Mouse (Mus musculus) forebrain, embryonic 12.5 days (tissue): Measurements from ENCODE around the gene Mustn1. TPM values are rescaled to one million over a fixed set of nuclear protein-coding genes. Genes with fewer than 3 reads are reported as not detected.

Source experiments
- ATAC-seq: fragments of 200-750 bp; cut with Nextera tagmentation; 2 replicates; pipeline ENCODE4 v1.8.0; 2017; ENCODE audit warnings: moderate TSS enrichment; ENCODE audit not compliant: low FRiP score
- H3K27ac ChIP-seq: fragments of 300-500 bp; sonication (generic); 2 replicates; pipeline ENCODE4 v1.5.1; 2016; ENCODE audit warnings: mild to moderate bottlenecking
- H3K27me3 ChIP-seq: fragments of 300-500 bp; sonication (generic); 2 replicates; pipeline ENCODE4 v1.6.1; 2016; ENCODE audit warnings: mild to moderate bottlenecking
- H3K36me3 ChIP-seq: fragments of 300-500 bp; sonication (generic); replicated peaks from 2 replicates; pipeline ENCODE4 v1.6.1; 2016; ENCODE audit warnings: mild to moderate bottlenecking
- H3K4me1 ChIP-seq: fragments of 300-500 bp; sonication (generic); 2 replicates; pipeline ENCODE4 v1.6.1; 2016
- H3K4me2 ChIP-seq: fragments of 300-500 bp; sonication (generic); 2 replicates; pipeline ENCODE4 v1.6.1; 2016; ENCODE audit warnings: mild to moderate bottlenecking, moderate library complexity
- H3K4me3 ChIP-seq: fragments of 300-500 bp; sonication (generic); replicated peaks from 2 replicates; pipeline ENCODE4 v1.5.1; 2016; ENCODE audit warnings: mild to moderate bottlenecking
- H3K9ac ChIP-seq: fragments of 300-500 bp; sonication (generic); 2 replicates; pipeline ENCODE4 v1.6.1; 2016; ENCODE audit warnings: mild to moderate bottlenecking
- H3K9me3 ChIP-seq: fragments of 300-500 bp; sonication (generic); 2 replicates; pipeline ENCODE4 v1.6.1; 2016
- WGBS: fragments of 180-500 bp; shearing (Covaris S2); methylation state at CpG from one replicate; pipeline ENCODE4 v1.1.7; 2016; 5-methylcytosine and 5-hydroxymethylcytosine counted together
- polyA plus RNA-seq: library from polyadenylated mRNA; unstranded; fragments of >200 nt; fragmentation: Nextera tagmentation; extraction: Ambion mirVana; gene quantifications from 2 replicates; pipeline ENCODE4 v1.2.1, GENCODE M21; 2016

The Mustn1 gene
- polyA plus RNA-seq, 1 experiment from 2014 or later: 0.15 TPM

GRCm38 (mm10) chr14:30881718-30882108, 2.7 kb downstream of the Mustn1 start:
- ATAC-seq: no peak
- no peak overlapping the region for H3K4me2 ChIP-seq
- no peaks in the 10 kb centered on the region for H3K4me1 ChIP-seq
- no peak overlapping the region for H3K4me3 ChIP-seq
- 86% methylated on average over 3 of the region's 3 CpGs for WGBS
- H3K36me3 ChIP-seq: 0 out of 2 replicates have a peak, but pooled peaks cover 8% of the 10 kb centered on the region
- H3K27ac ChIP-seq: no peak overlapping the region
- no peaks in the 10 kb centered on the region for H3K9me3 ChIP-seq
- no peak overlapping the region for H3K9ac ChIP-seq
- H3K27me3 ChIP-seq: no peaks in the 10 kb centered on the region

DNA sequence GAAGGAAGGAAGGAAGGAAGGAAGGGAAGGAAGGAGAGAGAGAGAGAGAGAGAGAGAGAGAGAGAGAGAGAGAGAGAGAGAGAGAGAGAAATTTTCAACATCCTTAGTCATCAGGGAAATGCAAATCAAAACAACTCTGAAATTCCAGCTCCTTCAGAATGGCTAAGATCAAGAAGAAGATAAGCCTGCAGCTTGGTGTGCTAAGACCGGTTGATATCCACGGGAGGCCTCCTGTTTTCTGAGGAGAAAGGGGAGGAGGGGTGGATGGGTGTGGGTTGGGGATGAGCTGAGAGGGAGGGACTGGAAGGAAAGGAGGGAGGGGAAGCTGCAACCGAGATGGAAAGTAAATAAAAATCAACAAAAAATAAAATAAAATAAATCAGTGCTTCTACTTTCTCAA, 6.3 kb downstream of the Mustn1 start:
- WGBS: 19% methylated on average over 3 of the region's 3 CpGs
- Histone ChIP-seq H3K4me2 (no peak overlapping the region), H3K36me3 (no peaks in the 10 kb centered on the region), H3K4me3 (no peak overlapping the region), H3K27me3 (no peaks in the 10 kb centered on the region), H3K4me1 (peaks cover 4% of the 10 kb centered on the region; the same call in 1 of the 2 replicates), H3K27ac (no peak overlapping the region), H3K9me3 (no peaks in the 10 kb centered on the region), H3K9ac (no peak overlapping the region)
- ATAC-seq: no peak

DNA sequence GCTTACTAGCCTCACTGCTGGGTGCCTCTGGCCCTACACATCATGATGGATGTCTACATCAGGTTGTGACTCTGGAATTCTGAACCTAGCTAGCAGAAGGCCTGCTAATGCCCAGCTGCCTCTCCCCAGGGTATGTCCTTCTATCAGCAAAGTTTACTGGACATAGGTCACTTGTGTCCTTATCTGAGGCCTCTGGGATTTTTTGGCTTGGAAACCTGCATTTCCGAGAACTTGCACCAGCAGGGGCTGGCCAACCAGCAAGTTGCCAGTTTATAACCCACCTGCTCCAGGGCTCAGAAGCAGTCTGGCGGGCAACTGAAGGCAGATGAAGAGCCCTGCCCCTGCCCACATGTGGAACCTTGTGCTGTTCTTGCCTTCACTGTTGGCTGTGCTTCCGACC, 7.2 kb downstream of the Mustn1 start, which contains the start of gene Itih4:
Gene Itih4, plus strand, starts transcription at position 273 of the 400 bp plus-strand sequence.
- H3K9ac ChIP-seq: no peak within 1 kb of the TSS
- H3K27ac ChIP-seq: no peak within 1 kb of the TSS
- H3K4me3 ChIP-seq: no peak within 1 kb of the TSS
- WGBS: 91% methylated on average over 3 of the region's 3 CpGs
- H3K9me3 ChIP-seq: no peaks in the 10 kb centered on the region
- peaks cover 4% of the 10 kb centered on the region; the same call in 1 of the 2 replicates for H3K4me1 ChIP-seq
- no peak for ATAC-seq
- no peaks in the 10 kb centered on the region for H3K27me3 ChIP-seq
- no peaks in the 10 kb centered on the region for H3K36me3 ChIP-seq
- H3K4me2 ChIP-seq: no peak within 1 kb of the TSS

GRCm38 (mm10) chr14:30888271-30888732, 9.3 kb downstream of the Mustn1 start:
- H3K27ac ChIP-seq: no peak overlapping the region
- no peaks in the 10 kb centered on the region for H3K9me3 ChIP-seq

GRCm38 (mm10) chr14:30899972-30900371, 21.0 kb downstream of the Mustn1 start:
- Histone ChIP-seq H3K27ac (no peak overlapping the region), H3K27me3 (0 out of 2 replicates have a peak, but pooled peaks cover 3% of the 10 kb centered on the region), H3K9me3 (no peaks in the 10 kb centered on the region), H3K36me3 (no peaks in the 10 kb centered on the region), H3K4me3 (no peak overlapping the region), H3K4me2 (no peak overlapping the region), H3K9ac (no peak overlapping the region), H3K4me1 (peaks cover 5% of the 10 kb centered on the region; the same call in 1 of the 2 replicates)
- ATAC-seq: no peak
- 18% methylated on average over 3 of the region's 3 CpGs for WGBS

More at GRCm38 (mm10) chr14:30888271-30888732, 9.3 kb downstream of the Mustn1 start:
- H3K4me1 ChIP-seq: peaks cover 4% of the 10 kb centered on the region; the same call in 1 of the 2 replicates
- no peak overlapping the region for H3K4me2 ChIP-seq
- ATAC-seq: no peak
- no peak overlapping the region for H3K4me3 ChIP-seq
- H3K9ac ChIP-seq: no peak overlapping the region
- no peaks in the 10 kb centered on the region for H3K27me3 ChIP-seq
- 39% methylated on average over 6 of the region's 9 CpGs for WGBS
- H3K36me3 ChIP-seq: no peaks in the 10 kb centered on the region

GRCm38 (mm10) chr14:30902628-30903027, 23.6 kb downstream of the Mustn1 start:
- peaks cover 5% of the 10 kb centered on the region; the same call in 1 of the 2 replicates for H3K4me1 ChIP-seq
- H3K4me2 ChIP-seq: no peak overlapping the region
- no peak for ATAC-seq
- H3K36me3 ChIP-seq: no peaks in the 10 kb centered on the region
- no peak overlapping the region for H3K9ac ChIP-seq
- no peak overlapping the region for H3K4me3 ChIP-seq
- H3K27me3 ChIP-seq: 0 out of 2 replicates have a peak, but pooled peaks cover 3% of the 10 kb centered on the region
- 94% methylated on average over 5 of the region's 5 CpGs for WGBS
- H3K9me3 ChIP-seq: no peaks in the 10 kb centered on the region
- no peak overlapping the region for H3K27ac ChIP-seq

GRCm38 (mm10) chr14:30903036-30903435, 24.0 kb downstream of the Mustn1 start:
- Histone ChIP-seq H3K9ac (no peak overlapping the region), H3K4me3 (no peak overlapping the region), H3K27me3 (0 out of 2 replicates have a peak, but pooled peaks cover 3% of the 10 kb centered on the region), H3K9me3 (no peaks in the 10 kb centered on the region), H3K4me1 (peaks cover 5% of the 10 kb centered on the region; the same call in 1 of the 2 replicates), H3K36me3 (no peaks in the 10 kb centered on the region), H3K4me2 (no peak overlapping the region), H3K27ac (no peak overlapping the region)
- no peak for ATAC-seq
- 75% methylated on average over 3 of the region's 3 CpGs for WGBS

- ATAC-seq: no peak
- 0 out of 2 replicates have a peak, but pooled peaks cover 3% of the 10 kb centered on the region for H3K27me3 ChIP-seq
These were observed 25.3 kb downstream of the Mustn1 start for GRCm38 (mm10) chr14:30904307-30904706.

GRCm38 (mm10) chr14:30906001-30906400, 27.0 kb downstream of the Mustn1 start:
- WGBS: 88% methylated on average over 6 of the region's 6 CpGs
- no peak overlapping the region for H3K4me2 ChIP-seq
- no peak for ATAC-seq
- H3K27ac ChIP-seq: no peak overlapping the region
- no peaks in the 10 kb centered on the region for H3K4me1 ChIP-seq
- no peak overlapping the region for H3K9ac ChIP-seq
- H3K9me3 ChIP-seq: no peaks in the 10 kb centered on the region
- no peak overlapping the region for H3K4me3 ChIP-seq
- H3K27me3 ChIP-seq: 0 out of 2 replicates have a peak, but pooled peaks cover 3% of the 10 kb centered on the region
- no peaks in the 10 kb centered on the region for H3K36me3 ChIP-seq

More at GRCm38 (mm10) chr14:30904307-30904706, 25.3 kb downstream of the Mustn1 start:
- Histone ChIP-seq H3K36me3 (no peaks in the 10 kb centered on the region), H3K27ac (no peak overlapping the region), H3K4me2 (no peak overlapping the region), H3K4me3 (no peak overlapping the region), H3K9me3 (no peaks in the 10 kb centered on the region), H3K4me1 (peaks cover 5% of the 10 kb centered on the region; the same call in 1 of the 2 replicates), H3K9ac (no peak overlapping the region)
- 90% methylated on average over 8 of the region's 8 CpGs for WGBS

GRCm38 (mm10) chr14:30907814-30908265, 28.8 kb downstream of the Mustn1 start:
- 0 out of 2 replicates have a peak, but pooled peaks cover 3% of the 10 kb centered on the region for H3K27me3 ChIP-seq
- H3K27ac ChIP-seq: no peak overlapping the region
- H3K4me2 ChIP-seq: no peak overlapping the region
- ATAC-seq: no peak
- 85% methylated on average over 3 of the region's 3 CpGs for whole genome bisulfite sequencing
- H3K36me3 ChIP-seq: no peaks in the 10 kb centered on the region
- H3K4me3 ChIP-seq: no peak overlapping the region
- no peaks in the 10 kb centered on the region for H3K9me3 ChIP-seq
- no peaks in the 10 kb centered on the region for H3K4me1 ChIP-seq
- no peak overlapping the region for H3K9ac ChIP-seq

- H3K4me3 ChIP-seq: no peak overlapping the region
- no peaks in the 10 kb centered on the region for H3K4me1 ChIP-seq
- no peaks in the 10 kb centered on the region for H3K36me3 ChIP-seq
- no peaks in the 10 kb centered on the region for H3K9me3 ChIP-seq
- WGBS: 96% methylated on average over 8 of the region's 8 CpGs
- H3K27me3 ChIP-seq: no peaks in the 10 kb centered on the region
- no peak overlapping the region for H3K27ac ChIP-seq
- no peak overlapping the region for H3K9ac ChIP-seq
- H3K4me2 ChIP-seq: no peak overlapping the region
- no peak for ATAC-seq
These were observed 32.1 kb downstream of the Mustn1 start for GRCm38 (mm10) chr14:30911141-30911540.

- Histone ChIP-seq H3K4me2 (no peak overlapping the region), H3K9me3 (no peaks in the 10 kb centered on the region), H3K27me3 (no peaks in the 10 kb centered on the region), H3K4me1 (no peaks in the 10 kb centered on the region), H3K36me3 (no peaks in the 10 kb centered on the region), H3K27ac (no peak overlapping the region), H3K9ac (no peak overlapping the region), H3K4me3 (no peak overlapping the region)
- ATAC-seq: no peak
- WGBS: 82% methylated on average over 8 of the region's 8 CpGs
These were observed 33.6 kb downstream of the Mustn1 start for GRCm38 (mm10) chr14:30912641-30913040.

DNA sequence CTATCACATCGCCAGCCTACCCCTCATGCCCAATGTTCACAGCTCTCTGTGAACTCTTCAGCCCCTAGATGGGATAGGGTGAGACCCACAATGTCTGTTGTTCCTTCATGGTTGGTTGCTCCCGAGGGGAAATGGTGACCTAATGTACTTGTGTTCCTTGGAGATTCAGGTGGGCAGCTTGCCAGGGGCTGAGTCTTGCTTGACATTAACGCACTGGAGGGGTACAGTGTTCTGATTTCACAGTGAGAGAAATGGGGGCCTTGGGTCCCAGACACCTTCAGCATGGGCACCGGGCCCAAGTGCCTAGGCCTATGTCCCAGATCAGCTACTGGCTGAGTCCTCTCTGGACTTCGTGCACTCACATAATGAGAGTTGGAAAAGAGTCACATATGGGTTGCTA, 34.4 kb downstream of the Mustn1 start:
- Histone ChIP-seq H3K4me1 (no peaks in the 10 kb centered on the region), H3K4me3 (no peak overlapping the region), H3K27ac (no peak overlapping the region), H3K4me2 (no peak overlapping the region), H3K36me3 (no peaks in the 10 kb centered on the region), H3K27me3 (no peaks in the 10 kb centered on the region), H3K9me3 (no peaks in the 10 kb centered on the region), H3K9ac (no peak overlapping the region)
- 83% methylated on average over 5 of the region's 5 CpGs for WGBS
- ATAC-seq: no peak
